Mouse (Mus musculus): ENCODE data around the gene Nom1. TPM values are rescaled to one million over a fixed set of nuclear protein-coding genes. Genes with fewer than 3 reads are reported as not detected.

Gene Nom1
- total RNA-seq, 2 experiments from 2014 or later, result 11.2 to 13.6 TPM

GRCm38 (mm10) chr5:29445275-29445674 lies 10.8 kb downstream of the Nom1 start:
- H3K27ac ChIP-seq, result no peak overlapping the region
- no peak overlapping the region for H3K4me3 ChIP-seq
- DNase-seq, result no peak
- TF ChIP-seq CTCF (IDR thresholded peaks at IDR 0.05), result no peak
- intact Hi-C loops (cut with DNase I), result no loop called here

- no peak overlapping the region for H3K27ac ChIP-seq
- no peak for TF ChIP-seq CTCF (IDR thresholded peaks at IDR 0.05)
- no peak for DNase-seq
- intact Hi-C loops (cut with DNase I), result no loop called here
- H3K4me3 ChIP-seq, result no peak overlapping the region
Observed at GRCm38 (mm10) chr5:29452352-29452751, 17.9 kb downstream of the Nom1 start.

DNA sequence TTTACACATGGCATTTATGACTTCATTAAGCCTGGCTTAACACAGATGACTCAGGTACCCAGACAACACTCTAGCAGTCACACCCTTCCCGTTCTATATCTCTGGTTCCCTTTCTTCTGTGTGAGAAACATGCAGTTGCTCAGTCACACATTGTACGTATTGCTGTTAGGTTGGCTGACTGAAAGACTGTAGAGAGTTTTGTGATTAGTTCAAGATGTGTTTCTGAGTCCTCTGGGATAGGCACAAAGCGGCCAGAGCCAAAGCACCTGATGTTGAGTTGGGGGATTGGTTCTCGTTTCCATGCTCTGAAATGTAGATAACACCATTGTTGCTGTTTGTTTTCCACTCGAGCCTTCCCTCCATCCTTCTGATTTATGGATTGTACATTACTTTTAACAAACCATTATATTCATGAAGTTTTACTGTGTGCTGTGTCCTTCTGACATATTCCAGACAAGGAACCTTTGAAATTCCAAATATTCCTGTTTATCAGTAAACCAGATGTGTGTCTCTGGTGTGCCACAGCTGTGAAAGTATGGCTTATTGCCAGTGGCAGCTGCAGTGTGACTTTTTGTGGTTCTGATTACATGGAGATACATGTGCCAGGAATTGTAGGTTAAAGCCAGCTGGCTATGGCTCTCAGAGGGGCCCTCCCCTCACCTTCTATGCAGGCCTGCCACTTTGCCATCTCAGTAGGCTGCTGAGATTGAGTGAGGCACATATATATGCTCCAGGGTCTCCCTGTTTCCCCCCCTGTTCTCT lies 22.6 kb downstream of the Nom1 start:
- DNase-seq, result no peak
- H3K4me3 ChIP-seq, result no peak overlapping the region
- no peak overlapping the region for H3K27ac ChIP-seq
- intact Hi-C loops (cut with DNase I), result no loop called here
- no peak for TF ChIP-seq CTCF (IDR thresholded peaks at IDR 0.05)

- H3K27ac ChIP-seq, result no peak overlapping the region
- H3K4me3 ChIP-seq, result no peak overlapping the region
- no peak for TF ChIP-seq CTCF (IDR thresholded peaks at IDR 0.05)
- intact Hi-C loops (cut with DNase I), result no loop called here
- no peak for DNase-seq
Observed at GRCm38 (mm10) chr5:29462943-29463686, 28.7 kb downstream of the Nom1 start.

- DNase-seq, result no peak
- intact Hi-C loops (cut with DNase I), result no loop called here
- Histone ChIP-seq H3K4me3 (peak overlapping the region; percentile 68), H3K27ac (no peak overlapping the region)
- no peak for TF ChIP-seq CTCF (IDR thresholded peaks at IDR 0.05)
Observed at GRCm38 (mm10) chr5:29467489-29468350, 33.3 kb downstream of the Nom1 start.

DNA sequence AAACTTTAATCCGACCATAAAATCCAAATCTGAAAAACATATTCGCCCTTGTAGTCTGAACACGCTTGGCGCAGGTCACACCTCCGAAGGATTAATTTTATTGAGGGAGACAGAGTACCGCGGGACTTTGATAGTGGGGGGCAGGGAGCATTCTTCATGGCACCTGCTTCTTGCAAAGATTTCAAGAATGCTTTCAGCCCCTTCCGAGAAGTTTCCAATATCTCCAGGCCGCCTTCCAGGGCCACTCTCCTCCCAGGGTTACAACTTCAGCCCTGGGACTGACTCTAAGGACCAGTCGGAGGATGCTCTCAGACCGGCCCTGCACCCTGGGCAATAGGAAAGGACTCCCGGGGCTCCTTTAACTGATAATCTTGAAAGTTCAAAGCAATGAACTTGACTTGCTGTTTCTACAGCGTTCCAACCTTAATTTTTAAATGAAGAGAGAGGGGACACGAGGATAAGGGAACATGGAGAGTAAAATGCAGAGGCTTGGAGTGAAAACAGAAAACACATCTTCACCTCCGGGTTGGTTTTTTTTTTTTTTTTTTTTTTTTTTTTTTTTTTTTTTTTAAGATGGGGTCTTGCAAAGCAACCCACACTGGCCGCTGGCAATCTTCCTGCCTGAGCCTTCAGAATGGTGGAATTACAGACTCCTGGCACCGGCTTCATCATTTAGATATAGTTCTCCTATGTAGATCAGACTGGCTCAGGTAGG lies 34.0 kb downstream of the Nom1 start:
- H3K27ac ChIP-seq, result no peak overlapping the region
- intact Hi-C loops (cut with DNase I), result no loop called here
- TF ChIP-seq CTCF (IDR thresholded peaks at IDR 0.05), result no peak
- DNase-seq, result no peak
- peak overlapping the region; percentile 68 for H3K4me3 ChIP-seq

- no peak for TF ChIP-seq CTCF (IDR thresholded peaks at IDR 0.05)
- no peak for DNase-seq
- intact Hi-C loops (cut with DNase I), result no loop called here
- Histone ChIP-seq H3K27ac (no peak overlapping the region), H3K4me3 (no peak overlapping the region)
Observed at GRCm38 (mm10) chr5:29469501-29469900, 35.0 kb downstream of the Nom1 start.

DNA sequence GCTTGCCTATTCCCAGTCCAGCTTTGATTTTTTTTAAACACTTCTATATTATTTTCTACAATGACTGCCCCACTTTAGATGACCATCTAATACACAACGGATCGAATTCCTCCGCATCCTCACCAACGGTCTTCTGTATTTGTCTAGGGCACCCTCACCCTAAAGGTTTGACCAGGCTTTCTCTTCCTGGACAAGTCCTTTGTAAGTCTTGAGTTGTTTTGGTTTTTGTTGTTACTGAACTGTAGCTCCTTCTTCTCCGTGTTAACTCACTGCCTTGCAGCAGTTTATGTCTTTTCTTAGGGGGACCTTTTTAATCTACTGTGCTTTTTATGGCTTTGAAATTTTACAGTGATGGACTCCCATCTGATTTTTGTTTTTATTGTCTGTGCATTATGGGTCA lies 35.8 kb downstream of the Nom1 start:
- no peak overlapping the region for H3K4me3 ChIP-seq
- no peak for TF ChIP-seq CTCF (IDR thresholded peaks at IDR 0.05)
- intact Hi-C loops (cut with DNase I), result no loop called here

DNA sequence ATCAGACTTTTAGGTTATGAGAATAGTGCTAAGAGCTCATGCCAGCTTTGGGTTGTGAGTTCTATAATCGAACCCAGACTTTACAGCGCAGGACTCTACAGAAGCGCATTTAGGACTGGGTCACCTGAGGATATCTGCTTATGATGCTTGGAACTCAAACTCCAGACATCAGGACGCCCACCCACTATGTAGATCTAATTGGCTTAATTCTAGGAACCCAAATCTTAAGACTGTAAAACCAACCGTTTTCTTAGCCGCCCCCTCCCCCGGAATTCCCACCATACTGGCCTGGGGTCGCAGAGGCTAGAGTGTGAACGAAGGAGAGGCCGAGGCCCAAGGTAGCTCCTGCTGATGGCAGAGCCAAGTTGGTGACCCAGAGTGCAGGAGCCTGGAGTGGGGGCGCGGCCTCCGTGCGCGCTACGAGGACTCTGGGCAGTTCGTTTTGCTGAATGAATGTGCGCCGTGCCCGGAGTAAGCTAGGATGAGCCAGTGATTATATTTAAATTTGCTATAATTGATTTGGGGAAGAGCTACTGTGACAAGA lies 36.5 kb downstream of the Nom1 start:
- intact Hi-C loops (cut with DNase I), result no loop called here
- DNase-seq, result no peak
- Histone ChIP-seq H3K4me3 (no peak overlapping the region), H3K27ac (no peak overlapping the region)
- no peak for TF ChIP-seq CTCF (IDR thresholded peaks at IDR 0.05)

More for the DNA sequence above, 35.8 kb downstream of the Nom1 start:
- no peak for DNase-seq
- H3K27ac ChIP-seq, result no peak overlapping the region

DNA sequence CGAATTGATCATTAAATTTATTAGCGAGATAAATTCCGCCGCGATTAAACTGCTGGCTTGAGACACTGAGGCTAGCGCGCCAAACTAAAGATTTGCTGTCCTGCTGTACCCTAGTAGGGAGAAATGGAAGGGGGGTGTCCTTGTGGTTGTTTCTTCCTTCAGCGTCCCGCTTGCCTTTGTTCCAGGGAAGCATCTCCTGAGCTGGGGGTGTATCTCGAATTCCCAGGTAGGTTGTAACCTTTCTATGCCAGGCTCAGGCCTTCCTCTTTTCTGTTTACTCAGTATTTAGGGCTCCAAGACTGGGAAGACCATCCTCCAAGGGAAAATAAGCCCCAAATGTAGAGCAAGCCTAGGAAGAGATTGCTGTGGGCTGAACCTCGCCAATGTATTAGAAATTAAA lies 36.9 kb downstream of the Nom1 start:
- no peak for DNase-seq
- no peak overlapping the region for H3K4me3 ChIP-seq
- no peak overlapping the region for H3K27ac ChIP-seq
- TF ChIP-seq CTCF (IDR thresholded peaks at IDR 0.05), result no peak
- intact Hi-C loops (cut with DNase I), result no loop called here

DNA sequence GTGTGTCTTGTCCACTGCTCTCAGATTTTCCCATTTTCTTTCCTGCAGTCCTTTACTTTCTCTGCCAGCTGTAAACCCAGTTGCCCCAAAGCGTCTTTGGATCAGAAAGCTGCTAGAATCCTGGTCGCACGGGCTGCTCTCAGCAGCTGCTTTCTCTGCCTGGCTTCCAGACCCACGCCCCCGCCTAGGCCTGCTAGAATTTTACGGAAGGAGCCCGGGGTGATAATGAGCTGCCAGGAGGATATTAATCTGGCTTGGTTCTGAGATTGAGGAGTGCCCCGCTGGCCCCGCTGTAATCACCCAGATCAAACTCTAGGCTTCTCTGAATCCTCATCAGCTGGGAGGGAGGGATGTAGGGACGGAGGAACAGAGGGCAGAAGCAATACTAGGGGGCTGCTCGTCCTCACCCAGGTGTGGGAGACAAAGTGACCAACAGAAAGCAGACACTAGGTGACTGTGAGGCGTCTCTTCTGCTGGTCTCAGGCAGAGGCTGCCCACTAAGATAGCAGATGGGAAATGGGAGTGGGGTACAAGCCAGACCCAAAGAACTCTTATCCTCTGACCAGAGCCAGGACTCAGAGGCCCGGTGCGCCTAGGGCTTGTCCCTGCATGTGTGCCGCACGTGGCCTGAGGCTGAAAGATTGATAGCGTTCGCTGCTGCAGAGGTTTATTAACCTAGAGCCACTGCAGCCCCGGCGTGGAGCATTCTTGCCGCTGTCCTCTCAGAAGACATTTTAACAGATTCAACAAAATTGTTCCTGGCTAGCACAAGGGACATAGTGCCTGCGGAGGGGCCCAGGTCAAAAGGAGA lies 37.6 kb downstream of the Nom1 start:
- intact Hi-C loops (cut with DNase I), result no loop called here
- no peak for TF ChIP-seq CTCF (IDR thresholded peaks at IDR 0.05)
- no peak overlapping the region for H3K4me3 ChIP-seq

More for the DNA sequence above, 37.6 kb downstream of the Nom1 start:
- no peak for DNase-seq
- H3K27ac ChIP-seq, result no peak overlapping the region

Data from gastrocnemius, adult 2 months (tissue).